Mouse (Mus musculus) hindbrain, embryonic 11.5 days (tissue): ENCODE measurements at regions not wholly inside any gene's neighbourhood (a gene's known extent, or its start where the extent isn't known, plus 50 kb on each side); places are given as distances from the start of the nearest gene placed in this dataset.
A peak's percentile ranks its signal among the peaks of the same experiment; 100 is the strongest.

Experiments used
- ATAC-seq: fragments of 200-750 bp; cut with Nextera tagmentation; 2 replicates; pipeline ENCODE4 v1.8.0; 2017; ENCODE audit warnings: mild to moderate bottlenecking, moderate TSS enrichment, moderate library complexity; ENCODE audit not compliant: low FRiP score
- DNase-seq: peaks from one replicate; pipeline ENCODE4 v3.0.0-alpha.2; 2015; ENCODE audit warnings: low spot score
- H3K27ac ChIP-seq: fragments of 300-500 bp; sonication (generic); 2 replicates; pipeline ENCODE4 v1.5.1; 2014; ENCODE audit warnings: mild to moderate bottlenecking, low read depth, low read length
- H3K27me3 ChIP-seq: fragments of 300-500 bp; sonication (generic); 2 replicates; pipeline ENCODE4 v1.6.1; 2014; ENCODE audit warnings: mild to moderate bottlenecking, low read length, moderate library complexity, mixed read lengths; ENCODE audit not compliant: control insufficient read depth, insufficient read depth
- H3K36me3 ChIP-seq: fragments of 300-500 bp; sonication (generic); 2 replicates; pipeline ENCODE4 v1.6.1; 2014; ENCODE audit warnings: mild to moderate bottlenecking, low read length, moderate library complexity, mixed read lengths; ENCODE audit not compliant: control insufficient read depth, insufficient read depth
- H3K4me1 ChIP-seq: fragments of 300-500 bp; sonication (generic); replicated peaks from 2 replicates; pipeline ENCODE4 v1.6.1; 2014; ENCODE audit warnings: low read length, mixed read lengths; ENCODE audit not compliant: control insufficient read depth, insufficient read depth
- H3K4me2 ChIP-seq: fragments of 300-500 bp; sonication (generic); replicated peaks from 2 replicates; pipeline ENCODE4 v1.6.1; 2014; ENCODE audit warnings: mild to moderate bottlenecking, low read depth, low read length
- H3K4me3 ChIP-seq: fragments of 300-500 bp; sonication (generic); 2 replicates; pipeline ENCODE4 v1.5.1; 2014; ENCODE audit warnings: low read depth, low read length
- H3K9ac ChIP-seq: fragments of 300-500 bp; sonication (generic); 2 replicates; pipeline ENCODE4 v1.6.1; 2014; ENCODE audit warnings: low read depth, low read length
- H3K9me3 ChIP-seq: fragments of 300-500 bp; sonication (generic); 2 replicates; pipeline ENCODE4 v1.6.1; 2016; ENCODE audit warnings: low read length; ENCODE audit not compliant: control insufficient read depth
- WGBS: fragments of 180-500 bp; shearing (Covaris S2); extraction: QIAGEN DNeasy Blood & Tissue Kit; methylation state at CpG from one replicate; pipeline ENCODE4 v1.1.7; 2014; 5-methylcytosine and 5-hydroxymethylcytosine counted together

DNA sequence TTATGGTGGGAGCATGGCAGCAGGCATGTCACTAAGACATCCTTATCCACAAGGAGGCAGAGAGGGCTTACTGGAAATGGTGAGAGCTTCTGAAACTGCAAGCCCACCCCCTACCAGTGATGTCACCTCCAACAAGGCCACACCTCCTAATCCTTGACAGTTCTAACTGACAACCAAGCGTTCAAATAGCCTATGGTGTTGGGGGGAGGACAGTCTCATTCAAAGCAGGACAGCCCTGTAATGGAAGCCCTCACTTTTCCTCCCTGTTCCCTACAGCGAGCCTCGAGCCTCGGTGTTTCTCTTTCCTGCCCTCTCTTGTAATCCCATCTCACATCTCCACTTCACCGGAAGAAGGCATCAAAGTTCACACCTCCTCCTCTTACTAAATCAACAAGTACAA, 2290.6 kb upstream of the Gm7489 start:
- Histone ChIP-seq H3K4me3 (no peak overlapping the region), H3K4me2 (no peak overlapping the region), H3K36me3 (no peaks in the 10 kb centered on the region), H3K27me3 (no peaks in the 10 kb centered on the region), H3K27ac (no peak overlapping the region), H3K9me3 (no peaks in the 10 kb centered on the region), H3K4me1 (no peaks in the 10 kb centered on the region; the same call in 1 of the 2 replicates), H3K9ac (no peak overlapping the region)
- DNase-seq (no peak), ATAC-seq (no peak)
- 74% methylated on average over 5 of the region's 5 CpGs for WGBS

DNA sequence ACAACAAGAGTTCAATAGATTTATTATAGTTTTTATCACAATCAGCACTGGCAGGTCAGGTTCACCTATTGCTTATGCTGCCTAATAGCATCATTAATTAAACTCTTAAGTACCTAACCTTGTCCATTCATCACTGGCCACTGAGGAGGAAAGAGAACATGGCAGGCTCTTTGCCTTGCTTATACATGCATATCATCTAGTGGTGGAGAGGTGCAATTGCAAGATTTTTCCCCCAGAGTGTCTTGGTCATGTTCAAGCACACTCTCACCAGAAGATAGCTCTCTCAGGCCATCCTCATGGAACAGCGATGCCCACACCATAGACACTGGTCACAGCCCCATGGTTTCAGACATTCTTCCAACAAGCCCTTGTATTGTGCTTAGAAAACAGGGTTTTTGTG, 2289.1 kb upstream of the Gm7489 start:
- 87% methylated on average over 1 of the region's 1 CpGs for WGBS
- DNase-seq, result peak; percentile 27

DNA sequence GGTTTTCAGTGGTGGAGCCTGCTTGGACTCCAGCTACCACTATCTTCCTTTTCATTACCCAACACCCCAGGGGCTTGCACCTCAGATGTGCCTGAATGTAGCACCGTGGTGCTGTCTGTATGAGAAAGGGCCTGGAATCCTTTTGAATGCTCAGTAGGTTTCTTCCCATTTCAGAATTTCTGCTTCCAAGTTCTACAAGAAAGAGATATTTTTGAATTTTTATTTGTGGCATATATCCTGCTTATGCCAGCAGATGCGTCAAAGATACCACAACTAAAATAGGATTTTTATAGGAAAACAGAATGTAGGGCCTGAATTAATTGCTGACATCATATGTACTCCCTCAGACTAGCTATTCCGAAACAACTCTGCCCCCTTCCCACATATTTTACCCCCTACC, 2286.9 kb upstream of the Gm7489 start:
- Histone ChIP-seq H3K9ac (no peak overlapping the region), H3K4me3 (no peak overlapping the region), H3K27ac (no peak overlapping the region), H3K36me3 (no peaks in the 10 kb centered on the region), H3K4me1 (no peaks in the 10 kb centered on the region), H3K4me2 (no peak overlapping the region), H3K9me3 (no peaks in the 10 kb centered on the region), H3K27me3 (no peaks in the 10 kb centered on the region)
- DNase-seq (no peak), ATAC-seq (no peak)
- WGBS, result 72% methylated on average over 3 of the region's 3 CpGs

More for the DNA sequence above, 2289.1 kb upstream of the Gm7489 start:
- H3K27ac ChIP-seq, result no peak overlapping the region
- H3K4me2 ChIP-seq, result no peak overlapping the region
- H3K9me3 ChIP-seq, result no peaks in the 10 kb centered on the region
- H3K27me3 ChIP-seq, result no peaks in the 10 kb centered on the region
- no peak overlapping the region for H3K9ac ChIP-seq
- no peak for ATAC-seq
- H3K4me3 ChIP-seq, result no peak overlapping the region
- no peaks in the 10 kb centered on the region for H3K36me3 ChIP-seq
- no peaks in the 10 kb centered on the region; the same call in 1 of the 2 replicates for H3K4me1 ChIP-seq

DNA sequence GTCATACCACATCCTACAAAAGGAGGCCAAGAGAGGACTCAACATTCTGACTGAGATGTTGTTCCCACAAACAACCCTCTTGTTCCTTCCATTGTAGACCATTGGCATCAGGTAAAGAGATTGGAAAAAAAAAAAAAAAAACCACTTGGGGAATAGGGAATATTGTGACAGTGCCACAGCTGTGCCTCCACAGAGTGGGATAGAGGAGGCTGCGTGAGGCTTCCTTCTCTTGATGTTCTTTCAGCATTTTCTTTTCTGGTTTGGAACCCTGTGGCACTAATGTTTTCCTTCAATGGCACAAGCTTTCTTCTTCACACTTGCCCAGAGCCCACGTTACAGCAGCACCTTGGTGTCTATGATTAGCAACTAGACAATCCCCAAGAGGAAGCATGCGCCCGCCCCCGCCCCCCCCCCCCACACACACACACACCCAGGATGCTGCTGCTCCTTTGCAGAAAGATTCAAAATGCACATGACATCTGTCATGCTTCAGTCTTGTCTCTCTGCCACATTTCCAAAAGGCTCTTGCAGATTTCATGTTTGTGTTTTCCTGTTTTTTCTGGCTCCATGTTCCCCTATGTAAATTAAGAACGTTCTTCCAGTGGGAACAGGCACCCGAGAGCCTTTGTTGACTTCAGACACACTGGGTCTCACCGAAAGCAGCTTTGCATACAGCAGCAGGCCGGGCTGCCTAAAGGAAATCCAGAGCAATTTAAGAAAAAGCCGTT, 2283.4 kb upstream of the Gm7489 start:
- no peak overlapping the region for H3K9ac ChIP-seq
- no peaks in the 10 kb centered on the region for H3K4me1 ChIP-seq
- 54% methylated on average over 10 of the region's 10 CpGs for WGBS
- H3K4me2 ChIP-seq, result no peak overlapping the region
- H3K27ac ChIP-seq, result no peak overlapping the region
- no peaks in the 10 kb centered on the region for H3K36me3 ChIP-seq
- H3K27me3 ChIP-seq, result no peaks in the 10 kb centered on the region
- DNase-seq (peak; percentile 3), ATAC-seq (no peak)
- no peaks in the 10 kb centered on the region for H3K9me3 ChIP-seq
- H3K4me3 ChIP-seq, result no peak overlapping the region

DNA sequence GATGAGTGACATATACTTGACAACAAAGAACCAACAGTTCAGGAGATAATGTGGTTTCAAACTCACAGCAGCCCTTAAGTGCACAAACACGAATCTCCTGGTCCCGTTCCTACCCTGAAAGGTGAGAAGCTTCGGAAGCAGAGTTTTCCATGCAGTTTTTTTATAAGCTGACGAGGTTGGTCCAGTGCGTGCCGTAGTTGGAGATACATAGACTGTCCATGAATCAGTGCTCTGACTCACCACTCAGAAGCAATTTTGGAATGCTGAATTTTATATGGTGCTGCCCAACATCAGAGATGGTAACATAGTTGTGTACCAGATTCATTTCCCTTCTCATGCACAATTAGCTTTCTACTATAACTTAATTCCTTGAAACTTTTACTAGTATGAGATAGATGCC, 2263.3 kb upstream of the Gm7489 start:
- Histone ChIP-seq H3K4me1 (no peaks in the 10 kb centered on the region), H3K36me3 (no peaks in the 10 kb centered on the region), H3K9ac (no peak overlapping the region), H3K4me3 (no peak overlapping the region), H3K27me3 (no peaks in the 10 kb centered on the region), H3K9me3 (no peaks in the 10 kb centered on the region), H3K4me2 (no peak overlapping the region), H3K27ac (no peak overlapping the region)
- DNase-seq (no peak), ATAC-seq (no peak)
- whole genome bisulfite sequencing, result 92% methylated on average over 6 of the region's 6 CpGs

DNA sequence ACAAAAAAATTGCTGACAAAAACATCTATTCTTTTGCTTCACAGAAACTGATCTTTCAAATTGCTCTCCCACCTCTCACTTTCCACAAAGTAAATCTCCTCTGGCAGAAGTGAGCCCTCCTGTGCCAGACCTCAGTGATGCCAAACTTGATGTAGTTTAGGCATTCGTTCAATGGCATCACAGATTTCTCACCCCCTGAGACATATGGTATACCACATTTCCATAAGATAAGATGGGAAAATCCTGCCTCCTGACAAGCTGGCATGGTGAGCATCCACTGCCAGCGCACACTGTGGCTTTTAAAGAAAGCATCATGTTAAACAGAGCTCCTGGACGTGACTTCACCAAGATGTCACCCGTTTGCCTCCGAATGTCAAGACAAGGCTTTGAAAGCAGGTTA, 2257.2 kb upstream of the Gm7489 start:
- 90% methylated on average over 5 of the region's 5 CpGs for WGBS
- Histone ChIP-seq H3K9ac (no peak overlapping the region), H3K36me3 (no peaks in the 10 kb centered on the region), H3K4me2 (no peak overlapping the region), H3K4me1 (no peaks in the 10 kb centered on the region), H3K27me3 (no peaks in the 10 kb centered on the region), H3K27ac (no peak overlapping the region), H3K4me3 (no peak overlapping the region), H3K9me3 (no peaks in the 10 kb centered on the region)
- ATAC-seq (no peak), DNase-seq (no peak)

DNA sequence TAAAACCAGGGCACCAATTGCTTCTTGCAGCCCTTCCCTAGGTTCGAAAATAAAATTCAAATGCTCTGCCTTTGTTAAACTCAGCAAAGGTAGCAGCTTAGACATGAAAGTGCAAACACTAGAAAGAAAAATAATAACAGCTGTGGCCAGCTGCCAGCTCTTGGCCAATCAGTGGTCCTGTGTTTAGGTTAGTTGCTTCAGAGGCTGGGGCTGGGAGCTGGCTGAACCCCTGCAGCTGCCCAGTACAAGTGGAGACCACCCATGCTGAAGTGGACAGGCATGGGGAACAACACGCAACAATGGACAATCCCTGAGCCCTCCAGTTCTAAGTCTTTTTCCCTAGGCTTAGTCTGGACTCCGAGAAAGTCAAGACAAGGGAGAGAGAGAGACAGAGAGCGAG, 2256.2 kb upstream of the Gm7489 start:
- Histone ChIP-seq H3K27ac (no peak overlapping the region), H3K9me3 (no peaks in the 10 kb centered on the region), H3K9ac (no peak overlapping the region), H3K36me3 (no peaks in the 10 kb centered on the region), H3K4me2 (no peak overlapping the region), H3K4me1 (no peaks in the 10 kb centered on the region), H3K4me3 (no peak overlapping the region), H3K27me3 (no peaks in the 10 kb centered on the region)
- DNase-seq (peak; percentile 19), ATAC-seq (no peak)
- WGBS, result 56% methylated on average over 4 of the region's 4 CpGs

DNA sequence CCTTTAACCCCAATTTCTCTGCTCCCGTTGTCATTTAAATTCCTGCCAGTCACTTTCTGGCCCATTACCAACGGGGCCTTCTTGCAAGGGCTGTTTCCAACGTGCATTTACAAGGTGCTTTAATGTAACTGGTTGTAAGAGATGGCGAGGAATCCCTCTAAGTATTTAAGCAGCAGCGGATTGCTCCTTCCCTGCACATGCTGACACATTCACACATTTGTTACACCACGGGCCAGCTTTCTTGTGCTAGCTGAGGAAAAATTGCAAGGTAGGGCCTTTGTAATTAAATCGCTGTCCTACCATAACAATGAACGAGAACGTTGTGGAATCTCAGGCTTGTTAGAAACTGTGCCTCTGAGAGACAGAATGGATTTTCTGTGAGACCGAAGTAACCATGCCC, 2252.8 kb upstream of the Gm7489 start:
- Histone ChIP-seq H3K4me2 (no peak overlapping the region), H3K4me3 (no peak overlapping the region), H3K27me3 (no peaks in the 10 kb centered on the region), H3K9me3 (no peaks in the 10 kb centered on the region), H3K27ac (no peak overlapping the region), H3K9ac (no peak overlapping the region), H3K36me3 (no peaks in the 10 kb centered on the region), H3K4me1 (no peaks in the 10 kb centered on the region)
- DNase-seq, result no peak
- no peak for ATAC-seq
- 82% methylated on average over 10 of the region's 10 CpGs for WGBS

DNA sequence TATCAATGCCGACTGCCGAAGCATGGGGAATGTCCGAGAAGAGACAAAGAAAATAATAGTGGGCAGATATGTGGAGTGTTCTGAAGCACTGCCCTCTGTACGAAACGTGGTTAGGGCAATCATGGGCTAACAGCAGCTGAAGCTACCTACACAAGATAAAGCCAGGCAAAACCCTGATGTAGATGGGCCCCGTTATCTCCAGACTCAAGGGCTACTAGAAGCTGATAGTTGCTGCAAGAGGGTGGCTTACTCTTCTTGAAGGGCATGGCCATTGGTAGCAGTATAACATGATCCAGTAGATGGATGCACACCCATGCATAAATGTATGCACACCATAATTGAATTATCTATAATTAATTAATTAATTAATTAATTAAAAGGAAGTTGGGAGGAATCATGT, 2251.6 kb upstream of the Gm7489 start:
- 90% methylated on average over 6 of the region's 6 CpGs for WGBS

More for the DNA sequence above, 2251.6 kb upstream of the Gm7489 start:
- Histone ChIP-seq H3K27ac (no peak overlapping the region), H3K4me2 (no peak overlapping the region), H3K4me3 (no peak overlapping the region), H3K36me3 (no peaks in the 10 kb centered on the region), H3K4me1 (no peaks in the 10 kb centered on the region), H3K9me3 (no peaks in the 10 kb centered on the region), H3K9ac (no peak overlapping the region), H3K27me3 (no peaks in the 10 kb centered on the region)
- ATAC-seq (no peak), DNase-seq (no peak)
